Mouse (Mus musculus) neutrophil, adult 5-6 weeks (primary cell): ENCODE measurements around the gene Mageb4. TPM values are rescaled to one million over a fixed set of nuclear protein-coding genes. Genes with fewer than 3 reads are reported as not detected.
"Not testable (repeated sequence)": the region's sequence is repeated elsewhere in the genome, so short reads cannot be mapped to it uniquely, and the experiment has no call there.

Experiments used
- ATAC-seq: fragments of 151-379, 151-347 bp; 2 replicates; pipeline ENCODE4 v1.8.0; 2017; ENCODE audit warnings: mild to moderate bottlenecking, moderate TSS enrichment; ENCODE audit not compliant: insufficient number of reproducible peaks, poor library complexity, low FRiP score, severe bottlenecking; ENCODE audit errors: extremely low read depth
- total RNA-seq: library from RNA; stranded (forward); fragments of 200-1000 nt; gene quantifications from 2 replicates; pipeline ENCODE4 v1.2.3, GENCODE M21; 2017

Mageb4 gene
- not detected in 2 replicates for total RNA-seq

GRCm38 (mm10) chrX:86304993-86305392, at the start of gene Mageb4:
Mageb4 (minus strand) TSS chrX:86305093.
- ATAC-seq, result not testable (repeated sequence)

- ATAC-seq, result not testable (repeated sequence)
These were observed 20.3 kb downstream of the Mageb4 start for GRCm38 (mm10) chrX:86284597-86284996.

- not testable (repeated sequence) for ATAC-seq
These were observed 58.9 kb downstream of the Mageb4 start for GRCm38 (mm10) chrX:86245950-86246349.

GRCm38 (mm10) chrX:86237246-86237645, 67.6 kb downstream of the Mageb4 start:
- no peak for ATAC-seq

Other genes with a start within 250 kb of the Mageb4 start
- gene Nr0b1, start 113.3 kb downstream of the Mageb4 start, total RNA-seq, result not detected in 2 replicates